Mouse (Mus musculus) megakaryocyte, embryonic 14.5 days (primary cell): ENCODE measurements around the gene Dnajc12.

Source experiments
- FLI1 ChIP-seq: IDR thresholded peaks from 2 replicates; pipeline ENCODE4 v1.6.1; 2012; ENCODE audit warnings: low read length, inconsistent platforms, mixed read lengths
- GATA1 ChIP-seq: IDR thresholded peaks from 3 replicates; pipeline ENCODE4 v1.6.1; 2012; ENCODE audit warnings: mixed read lengths, low read length, inconsistent platforms, borderline replicate concordance

- TF ChIP-seq GATA1 (no peak), FLI1 (no peak)
Measured at GRCm38 (mm10) chr10:63337951-63338836, 44.0 kb upstream of the Dnajc12 start.
